Mouse (Mus musculus) urinary bladder, adult 18-20 months (tissue): ENCODE results near the gene Ankmy1.
A peak's percentile ranks its signal among the peaks of the same experiment; 100 is the strongest.

Experiments used
- DNase-seq, 2 experiments: peaks; one replicate each; pipeline ENCODE4 v3.0.0; 2022; ENCODE audit warnings: low spot score in 2 of 2, mixed read lengths in 2 of 2

Ankmy1 gene

GRCm38 (mm10) chr1:92902786-92903185 lies at the start of gene Ankmy1:
Gene Ankmy1, minus strand, starts transcription at chr1:92902906.
- DNase-seq, result peak in 1 of 2 experiments; percentile 31

GRCm38 (mm10) chr1:92950607-92951006 lies 47.9 kb upstream of the Ankmy1 start, which contains the start of gene Gpr35:
Gene Gpr35, plus strand, starts transcription at chr1:92950865.
- no peak for DNase-seq

- no peak for DNase-seq
Observed at GRCm38 (mm10) chr1:92949426-92949825, 46.7 kb upstream of the Ankmy1 start.

- no peak for DNase-seq
Observed at GRCm38 (mm10) chr1:92947966-92948365, 45.3 kb upstream of the Ankmy1 start.

GRCm38 (mm10) chr1:92943219-92943989 lies 40.7 kb upstream of the Ankmy1 start:
- no peak for DNase-seq

GRCm38 (mm10) chr1:92939746-92940145 lies 37.0 kb upstream of the Ankmy1 start:
- DNase-seq, result no peak

GRCm38 (mm10) chr1:92937797-92938196 lies 35.1 kb upstream of the Ankmy1 start:
- DNase-seq, result no peak

GRCm38 (mm10) chr1:92936467-92936866 lies 33.8 kb upstream of the Ankmy1 start:
- no peak for DNase-seq

GRCm38 (mm10) chr1:92935977-92936376 lies 33.3 kb upstream of the Ankmy1 start:
- DNase-seq, result no peak

- DNase-seq, result no peak
Observed at GRCm38 (mm10) chr1:92935054-92935962, 32.6 kb upstream of the Ankmy1 start.

GRCm38 (mm10) chr1:92934182-92934827 lies 31.6 kb upstream of the Ankmy1 start, which contains the start of gene Capn10:
Gene Capn10, plus strand, starts transcription at chr1:92934376.
- DNase-seq, result peak; percentile 89 to 90

GRCm38 (mm10) chr1:92933611-92934010 lies 30.9 kb upstream of the Ankmy1 start:
- no peak for DNase-seq

- DNase-seq, result no peak
Observed at GRCm38 (mm10) chr1:92930171-92930706, 27.5 kb upstream of the Ankmy1 start.

GRCm38 (mm10) chr1:92921496-92921895 lies 18.8 kb upstream of the Ankmy1 start:
- no peak for DNase-seq

- no peak for DNase-seq
Observed at GRCm38 (mm10) chr1:92920474-92921200, 17.9 kb upstream of the Ankmy1 start.

GRCm38 (mm10) chr1:92919775-92920174 lies 17.1 kb upstream of the Ankmy1 start:
- DNase-seq, result no peak

GRCm38 (mm10) chr1:92919151-92919550 lies 16.4 kb upstream of the Ankmy1 start:
- DNase-seq, result no peak

- no peak for DNase-seq
Observed at GRCm38 (mm10) chr1:92916725-92917124, 14.0 kb upstream of the Ankmy1 start.

- DNase-seq, result no peak
Observed at GRCm38 (mm10) chr1:92914993-92915392, 12.3 kb upstream of the Ankmy1 start.

- DNase-seq, result no peak
Observed at GRCm38 (mm10) chr1:92914239-92914638, 11.5 kb upstream of the Ankmy1 start.

- no peak for DNase-seq
Observed at GRCm38 (mm10) chr1:92912286-92912685, 9.6 kb upstream of the Ankmy1 start.
